Mouse (Mus musculus) limb, embryonic 11.5 days (tissue): ENCODE data around the gene Mphosph9. TPM values are rescaled to one million over a fixed set of nuclear protein-coding genes. Genes with fewer than 3 reads are reported as not detected.
"Not testable (repeated sequence)": the region's sequence is repeated elsewhere in the genome, so short reads cannot be mapped to it uniquely, and the experiment has no call there.

ENCODE experiments used
- ATAC-seq: fragments of 200-750 bp; cut with Nextera tagmentation; 2 replicates; pipeline ENCODE4 v1.8.0; 2017; ENCODE audit warnings: low read depth; ENCODE audit not compliant: insufficient number of reproducible peaks, low FRiP score, low TSS enrichment
- DNase-seq: peaks from one replicate; pipeline ENCODE4 v3.0.0-alpha.2; 2015; ENCODE audit warnings: low spot score
- H3K27ac ChIP-seq: fragments of 300-500 bp; sonication (generic); replicated peaks from 2 replicates; pipeline ENCODE4 v1.5.1; 2014; ENCODE audit warnings: low read depth, mild to moderate bottlenecking, low read length
- H3K27me3 ChIP-seq: fragments of 300-500 bp; sonication (generic); 2 replicates; pipeline ENCODE4 v1.6.1; 2014; ENCODE audit warnings: mild to moderate bottlenecking, low read length, mixed read lengths; ENCODE audit not compliant: control insufficient read depth, insufficient read depth
- H3K36me3 ChIP-seq: fragments of 300-500 bp; sonication (generic); 2 replicates; pipeline ENCODE4 v1.6.1; 2014; ENCODE audit warnings: mild to moderate bottlenecking, low read length, moderate library complexity, mixed read lengths; ENCODE audit not compliant: control insufficient read depth, insufficient read depth
- H3K4me1 ChIP-seq: fragments of 300-500 bp; sonication (generic); 2 replicates; pipeline ENCODE4 v1.6.1; 2014; ENCODE audit warnings: low read length, mixed read lengths; ENCODE audit not compliant: control insufficient read depth, insufficient read depth
- H3K4me2 ChIP-seq: fragments of 300-500 bp; sonication (generic); 2 replicates; pipeline ENCODE4 v1.6.1; 2014; ENCODE audit warnings: low read depth, mild to moderate bottlenecking, moderate library complexity; ENCODE audit not compliant: severe bottlenecking
- H3K4me3 ChIP-seq: fragments of 300-500 bp; sonication (generic); 2 replicates; pipeline ENCODE4 v1.5.1; 2014; ENCODE audit warnings: low read depth, low read length
- H3K9ac ChIP-seq: fragments of 300-500 bp; sonication (generic); 2 replicates; pipeline ENCODE4 v1.6.1; 2014; ENCODE audit warnings: mild to moderate bottlenecking, low read length
- H3K9me3 ChIP-seq: fragments of 300-500 bp; sonication (generic); 2 replicates; pipeline ENCODE4 v1.6.1; 2016; ENCODE audit warnings: low read length; ENCODE audit not compliant: control insufficient read depth
- WGBS: fragments of 180-500 bp; shearing (Covaris S2); extraction: QIAGEN DNeasy Blood & Tissue Kit; methylation state at CpG from one replicate; pipeline ENCODE4 v1.1.7; 2014; 5-methylcytosine and 5-hydroxymethylcytosine counted together
- polyA plus RNA-seq: library from polyadenylated mRNA; unstranded; fragments of >200 nt; fragmentation: Nextera tagmentation; extraction: Ambion mirVana; gene quantifications from 2 replicates; pipeline ENCODE4 v1.2.1, GENCODE M21; 2014

Gene Mphosph9
- polyA plus RNA-seq, 1 experiment from 2014 or later = 18.3 TPM

GRCm38 (mm10) chr5:124217092-124217491, 110.7 kb downstream of the Mphosph9 start:
- not testable (repeated sequence) for H3K4me3 ChIP-seq, H3K4me1 ChIP-seq, H3K36me3 ChIP-seq, H3K9me3 ChIP-seq, ATAC-seq, H3K27ac ChIP-seq, H3K4me2 ChIP-seq, DNase-seq, H3K9ac ChIP-seq, H3K27me3 ChIP-seq
- WGBS = 89% methylated on average over 5 of the region's 5 CpGs

DNA sequence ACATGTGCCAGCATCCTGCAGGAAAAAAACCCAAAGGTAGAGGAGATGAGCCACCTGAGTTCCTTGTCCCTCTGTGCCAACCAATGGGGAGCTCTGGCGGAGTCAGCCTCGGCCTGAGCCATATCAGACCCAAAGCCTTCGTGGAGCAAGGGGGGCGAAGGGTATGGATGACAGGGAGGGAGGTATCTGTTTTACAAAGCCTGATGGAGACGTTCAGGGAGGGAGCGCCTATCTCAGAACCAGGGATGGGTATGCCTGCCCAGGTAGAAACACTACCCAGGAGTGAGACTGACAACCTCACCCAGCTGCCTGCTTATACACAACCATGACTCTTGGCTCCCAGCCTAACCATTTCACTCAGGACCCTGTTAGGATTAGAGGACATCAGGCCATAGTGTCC, 111.4 kb downstream of the Mphosph9 start:
- Histone ChIP-seq H3K9ac (no peak overlapping the region), H3K4me1 (0 out of 2 replicates have a peak, but pooled peaks cover 4% of the 10 kb centered on the region), H3K4me3 (no peak overlapping the region), H3K36me3 (no peaks in the 10 kb centered on the region), H3K27me3 (no peaks in the 10 kb centered on the region), H3K9me3 (no peaks in the 10 kb centered on the region), H3K27ac (no peak overlapping the region), H3K4me2 (no peak overlapping the region)
- ATAC-seq (no peak), DNase-seq (no peak)
- 92% methylated on average over 6 of the region's 6 CpGs for WGBS

GRCm38 (mm10) chr5:124215647-124216046, 112.1 kb downstream of the Mphosph9 start:
- H3K4me3 ChIP-seq = no peak overlapping the region
- no peak overlapping the region for H3K9ac ChIP-seq
- H3K4me2 ChIP-seq = no peak overlapping the region
- DNase-seq (no peak), ATAC-seq (no peak)
- H3K36me3 ChIP-seq = no peaks in the 10 kb centered on the region
- no peaks in the 10 kb centered on the region for H3K27me3 ChIP-seq
- H3K9me3 ChIP-seq = no peaks in the 10 kb centered on the region
- 82% methylated on average over 10 of the region's 10 CpGs for WGBS
- 0 out of 2 replicates have a peak, but pooled peaks cover 4% of the 10 kb centered on the region for H3K4me1 ChIP-seq
- H3K27ac ChIP-seq = no peak overlapping the region

DNA sequence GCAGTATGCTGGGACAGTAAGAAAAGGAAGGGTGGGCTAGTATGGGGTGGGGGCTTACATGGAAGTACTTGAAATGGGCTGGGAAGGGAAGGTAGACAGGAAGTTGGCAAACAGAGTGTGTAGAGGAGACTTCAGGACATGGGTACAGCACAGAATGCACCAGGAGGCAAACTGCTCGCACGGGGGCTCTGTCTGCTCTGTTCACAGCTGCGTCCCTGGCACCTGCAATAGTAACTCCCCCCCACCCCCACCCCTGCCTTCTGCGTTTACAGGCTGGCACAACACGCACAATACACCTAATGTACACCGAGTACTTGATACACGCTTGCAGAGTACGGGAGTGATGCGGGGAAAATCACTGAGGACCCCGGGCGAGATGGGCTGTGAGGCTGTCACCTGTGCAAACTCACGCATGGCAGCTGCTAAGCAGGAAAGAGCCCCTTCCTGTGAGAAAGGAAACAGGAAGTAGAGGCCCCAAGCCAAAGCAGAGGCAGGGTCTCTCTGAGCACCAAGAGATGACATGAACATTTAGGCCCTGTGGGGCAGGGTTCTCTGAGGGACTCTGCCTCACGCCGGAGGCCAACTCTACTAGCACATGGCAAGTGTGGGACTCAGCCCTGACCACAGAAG, 113.1 kb downstream of the Mphosph9 start:
- Histone ChIP-seq H3K27ac (no peak overlapping the region), H3K4me1 (0 out of 2 replicates have a peak, but pooled peaks cover 4% of the 10 kb centered on the region), H3K9me3 (no peaks in the 10 kb centered on the region), H3K4me2 (no peak overlapping the region), H3K27me3 (no peaks in the 10 kb centered on the region), H3K9ac (no peak overlapping the region), H3K4me3 (no peak overlapping the region), H3K36me3 (no peaks in the 10 kb centered on the region)
- no peak for DNase-seq
- no peak for ATAC-seq
- WGBS = 88% methylated on average over 14 of the region's 14 CpGs

- H3K27me3 ChIP-seq = no peaks in the 10 kb centered on the region
- H3K27ac ChIP-seq = no peak overlapping the region
- H3K4me2 ChIP-seq = no peak overlapping the region
- 86% methylated on average over 13 of the region's 13 CpGs for WGBS
- H3K4me3 ChIP-seq = no peak overlapping the region
- H3K9me3 ChIP-seq = no peaks in the 10 kb centered on the region
- no peak for DNase-seq
- no peak for ATAC-seq
- no peaks in the 10 kb centered on the region for H3K36me3 ChIP-seq
- H3K9ac ChIP-seq = no peak overlapping the region
- H3K4me1 ChIP-seq = 0 out of 2 replicates have a peak, but pooled peaks cover 4% of the 10 kb centered on the region
These were observed 113.9 kb downstream of the Mphosph9 start for GRCm38 (mm10) chr5:124213588-124214469.

GRCm38 (mm10) chr5:124211669-124212068, 116.1 kb downstream of the Mphosph9 start:
- peaks cover 10% of the 10 kb centered on the region for H3K4me1 ChIP-seq
- H3K27ac ChIP-seq = no peak overlapping the region
- 82% methylated on average over 2 of the region's 2 CpGs for WGBS
- no peaks in the 10 kb centered on the region for H3K27me3 ChIP-seq
- H3K4me2 ChIP-seq = no peak overlapping the region
- ATAC-seq (no peak), DNase-seq (no peak)
- no peaks in the 10 kb centered on the region for H3K36me3 ChIP-seq
- H3K9me3 ChIP-seq = no peaks in the 10 kb centered on the region
- no peak overlapping the region for H3K4me3 ChIP-seq
- no peak overlapping the region for H3K9ac ChIP-seq

DNA sequence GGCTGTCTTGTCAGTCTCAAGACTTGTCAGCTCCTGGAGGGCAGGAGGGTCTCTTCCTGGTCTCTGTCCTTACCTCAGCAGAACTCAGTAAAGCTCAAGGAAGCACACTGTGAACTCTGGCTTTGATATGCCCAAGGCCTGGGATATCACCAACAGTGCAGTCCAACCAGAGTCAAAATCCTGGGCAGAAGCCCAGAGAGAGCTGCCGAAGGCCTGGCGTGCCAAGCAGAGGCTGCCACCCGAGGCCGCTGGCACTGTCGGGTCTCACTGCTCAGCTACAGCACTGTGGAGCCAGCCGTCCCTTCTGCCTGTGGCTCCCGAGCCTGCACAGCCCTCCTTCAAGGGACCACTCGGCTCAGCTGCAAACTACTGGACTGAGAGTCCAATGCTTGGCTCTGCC, 116.5 kb downstream of the Mphosph9 start:
- H3K27ac ChIP-seq = no peak overlapping the region
- H3K36me3 ChIP-seq = no peaks in the 10 kb centered on the region
- no peaks in the 10 kb centered on the region for H3K9me3 ChIP-seq
- H3K4me1 ChIP-seq = peaks cover 14% of the 10 kb centered on the region
- H3K27me3 ChIP-seq = no peaks in the 10 kb centered on the region
- WGBS = 91% methylated on average over 8 of the region's 8 CpGs
- DNase-seq = no peak
- no peak for ATAC-seq
- H3K4me2 ChIP-seq = no peak overlapping the region
- no peak overlapping the region for H3K4me3 ChIP-seq
- H3K9ac ChIP-seq = no peak overlapping the region

GRCm38 (mm10) chr5:124210281-124211016, 117.3 kb downstream of the Mphosph9 start:
- DNase-seq = no peak
- Histone ChIP-seq H3K9me3 (no peaks in the 10 kb centered on the region), H3K4me3 (no peak overlapping the region), H3K27me3 (no peaks in the 10 kb centered on the region), H3K4me1 (peaks cover 14% of the 10 kb centered on the region), H3K36me3 (no peaks in the 10 kb centered on the region), H3K4me2 (no peak overlapping the region), H3K27ac (no peak overlapping the region), H3K9ac (no peak overlapping the region)
- 85% methylated on average over 18 of the region's 18 CpGs for WGBS
- ATAC-seq = no peak
